Mouse (Mus musculus) E14TG2a.4 (cell line): ENCODE data around the gene Klhl2.

Experiments used
- CTCF ChIP-seq: conservative IDR thresholded peaks from 2 replicates; pipeline ENCODE4 v1.5.1; 2014; ENCODE audit warnings: low read length
- NANOG ChIP-seq: IDR thresholded peaks from 2 replicates; pipeline ENCODE4 v1.6.1; 2014; ENCODE audit warnings: borderline replicate concordance, low read length, mixed read lengths

DNA sequence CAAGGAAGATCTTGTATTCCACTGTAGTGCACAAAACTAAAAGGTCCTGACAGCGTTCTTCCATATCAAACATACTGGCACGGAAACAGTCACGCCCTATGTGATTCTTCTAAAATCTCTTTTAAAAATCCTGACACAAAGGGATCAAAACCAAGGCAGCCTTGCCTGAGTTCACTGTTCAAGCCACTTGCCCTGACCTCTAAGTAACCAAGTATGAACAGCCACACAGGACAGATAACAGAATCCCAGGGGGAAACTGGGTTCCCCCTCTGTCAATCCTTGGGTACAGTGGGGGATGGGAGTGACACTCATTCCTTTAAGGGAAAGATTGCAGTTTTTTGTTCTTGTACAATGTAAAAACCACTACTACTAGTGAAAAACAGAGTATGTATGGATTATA, 19.9 kb downstream of the Klhl2 start:
- no peak for TF ChIP-seq CTCF
- no peak for TF ChIP-seq NANOG
